Mouse (Mus musculus): ENCODE data around the gene Map4k3.
"Not testable (repeated sequence)": the region's sequence is repeated elsewhere in the genome, so short reads cannot be mapped to it uniquely, and the experiment has no call there.

Map4k3 gene

DNA sequence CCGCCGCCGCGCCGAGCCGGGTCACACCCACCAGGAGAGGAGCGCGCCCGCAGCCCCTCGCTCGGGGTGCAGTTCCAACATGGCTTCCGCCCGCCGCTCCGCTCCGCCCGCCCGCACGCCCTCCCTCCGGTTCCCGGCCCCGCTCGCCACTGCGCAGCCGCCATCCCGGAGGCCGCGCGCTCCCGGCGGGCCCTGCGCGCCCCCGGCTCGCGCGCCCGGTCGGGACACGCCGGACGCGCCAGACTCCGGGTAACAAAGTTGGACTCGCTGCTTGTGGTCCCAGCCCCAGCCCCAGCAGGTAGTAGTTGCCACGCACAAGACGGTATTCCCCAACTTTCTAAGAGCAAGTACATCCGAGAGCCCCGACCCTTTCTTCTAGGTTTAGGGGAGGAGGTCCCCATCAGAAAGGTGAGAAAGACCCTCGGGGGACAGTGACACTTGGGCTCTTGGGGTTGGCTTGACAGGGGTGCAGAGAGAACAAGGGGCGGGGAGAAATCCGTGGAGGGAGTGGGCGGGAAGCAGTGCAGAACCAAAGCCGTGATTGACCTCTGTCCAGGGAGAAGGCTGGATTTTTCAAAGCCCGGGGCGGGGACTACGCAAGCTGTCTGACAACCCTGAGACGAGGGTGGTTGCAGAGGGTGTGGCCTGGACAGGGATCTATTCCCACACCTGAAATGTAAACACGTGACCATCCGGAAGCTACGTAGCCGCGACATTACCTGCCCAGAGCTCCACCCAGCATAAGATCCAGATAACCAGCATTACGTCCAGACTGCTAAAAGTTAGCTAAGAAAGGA is at the start of gene Map4k3:
Gene Map4k3, minus strand, starts transcription at position 424 of the 797 bp plus-strand sequence.
- DNase-seq (ENCODE audit: low spot score in 2 of 2) = peak; percentile 83 to 84

DNA sequence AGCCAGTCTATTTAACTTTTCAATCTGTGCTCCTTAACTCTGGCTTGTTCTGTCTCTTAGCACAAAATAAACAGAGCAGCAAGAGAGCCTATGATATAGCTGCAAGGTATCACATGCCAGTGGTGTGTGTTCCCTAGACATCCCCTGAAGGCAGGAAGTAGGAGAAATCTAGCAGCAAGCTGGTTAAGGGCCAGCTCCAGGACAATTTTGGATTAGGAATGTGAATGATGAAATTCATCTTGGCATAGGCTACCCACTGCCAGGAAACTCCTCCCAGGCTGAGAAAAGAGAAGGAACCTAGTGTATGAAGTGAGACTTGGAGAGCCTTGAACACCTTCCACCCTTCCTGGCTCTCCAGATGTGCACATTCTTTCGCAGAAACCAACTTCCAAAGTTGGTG is 49.3 kb upstream of the Map4k3 start:
- DNase-seq (ENCODE audit: low spot score in 2 of 2) = no peak

DNA sequence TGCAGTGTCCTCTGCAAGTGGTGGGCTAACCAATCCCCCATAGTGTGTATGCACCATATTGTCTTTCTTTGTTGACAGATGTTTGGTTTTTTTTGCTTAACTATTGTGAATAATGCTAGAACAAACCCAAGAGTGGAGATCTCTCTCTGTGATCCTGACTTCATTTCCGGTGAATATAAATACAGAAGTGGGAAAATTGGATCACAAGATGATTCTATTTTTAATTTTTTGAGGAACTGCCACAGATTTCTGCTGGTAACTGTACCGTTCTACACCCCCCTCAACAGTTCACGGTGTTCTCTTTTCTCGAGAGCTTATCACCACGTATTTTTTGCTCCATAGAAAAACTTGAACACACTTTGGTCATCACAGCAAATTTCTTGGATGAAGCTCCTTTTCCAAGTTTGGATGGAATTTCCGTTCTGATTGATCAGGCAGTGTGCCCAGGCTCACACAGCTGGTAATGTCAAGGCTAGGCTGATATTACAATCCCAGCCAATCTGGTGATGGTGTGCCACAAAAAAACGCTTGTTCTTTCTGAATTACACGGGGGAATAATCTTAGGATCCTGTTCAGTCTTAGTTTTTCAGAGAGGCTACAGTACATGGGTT is 47.0 kb upstream of the Map4k3 start:
- DNase-seq (ENCODE audit: low spot score in 2 of 2) = no peak

DNA sequence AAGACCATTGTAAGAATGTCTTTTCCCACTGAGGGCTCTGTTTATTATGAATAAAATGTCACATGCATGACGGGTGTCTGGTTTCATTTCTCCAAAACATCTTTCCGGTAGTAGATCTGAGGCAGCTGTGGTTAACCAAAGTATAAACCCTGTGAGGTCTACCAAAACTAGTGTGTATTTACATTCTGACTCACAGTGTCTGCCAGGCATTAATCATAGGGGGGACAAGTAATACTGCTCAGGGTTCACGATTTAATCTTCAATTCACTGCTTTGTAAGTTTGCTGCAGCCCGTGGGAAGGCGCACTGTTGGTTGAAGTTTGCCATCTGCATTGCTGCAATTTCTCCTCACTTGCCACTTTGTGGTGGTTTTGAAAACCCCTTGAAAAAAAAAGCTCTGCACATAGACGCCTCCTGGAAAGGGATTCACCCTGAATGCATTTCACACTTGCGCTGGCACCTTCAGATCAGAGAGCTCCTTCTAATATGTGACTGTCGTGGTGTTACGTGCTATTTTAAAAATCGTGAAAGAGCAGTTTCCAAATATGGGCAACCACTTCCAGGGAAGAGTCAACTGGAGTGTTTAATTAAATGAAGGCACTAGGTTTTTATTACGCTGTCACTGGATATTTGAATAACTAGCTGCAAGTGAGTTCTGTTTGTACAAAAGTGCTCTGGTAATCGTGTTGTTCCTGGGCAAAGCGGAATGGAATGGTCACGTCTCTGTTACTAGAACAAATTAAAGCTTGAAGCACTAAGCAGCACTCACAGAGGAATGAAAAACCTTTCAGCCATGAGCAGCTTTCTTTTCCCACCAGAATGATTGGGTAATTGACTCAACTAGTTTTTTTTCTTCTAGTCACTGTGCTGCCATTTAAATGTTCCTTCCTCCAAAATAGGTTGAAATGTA is 44.5 kb upstream of the Map4k3 start:
- no peak for DNase-seq (ENCODE audit: low spot score in 2 of 2)

GRCm38 (mm10) chr17:80770065-80770464 is 41.8 kb upstream of the Map4k3 start:
- DNase-seq (ENCODE audit: low spot score in 2 of 2) = no peak

- DNase-seq (ENCODE audit: low spot score in 2 of 2) = no peak
These were observed 36.9 kb upstream of the Map4k3 start for GRCm38 (mm10) chr17:80765204-80765603.

- no peak for DNase-seq (ENCODE audit: low spot score in 2 of 2)
These were observed 34.9 kb upstream of the Map4k3 start for GRCm38 (mm10) chr17:80763065-80763681.

GRCm38 (mm10) chr17:80762391-80763040 is 34.2 kb upstream of the Map4k3 start:
- DNase-seq (ENCODE audit: low spot score in 2 of 2) = no peak

- not testable (repeated sequence) for DNase-seq (ENCODE audit: low spot score in 2 of 2)
These were observed 32.9 kb upstream of the Map4k3 start for GRCm38 (mm10) chr17:80761191-80761590.

DNA sequence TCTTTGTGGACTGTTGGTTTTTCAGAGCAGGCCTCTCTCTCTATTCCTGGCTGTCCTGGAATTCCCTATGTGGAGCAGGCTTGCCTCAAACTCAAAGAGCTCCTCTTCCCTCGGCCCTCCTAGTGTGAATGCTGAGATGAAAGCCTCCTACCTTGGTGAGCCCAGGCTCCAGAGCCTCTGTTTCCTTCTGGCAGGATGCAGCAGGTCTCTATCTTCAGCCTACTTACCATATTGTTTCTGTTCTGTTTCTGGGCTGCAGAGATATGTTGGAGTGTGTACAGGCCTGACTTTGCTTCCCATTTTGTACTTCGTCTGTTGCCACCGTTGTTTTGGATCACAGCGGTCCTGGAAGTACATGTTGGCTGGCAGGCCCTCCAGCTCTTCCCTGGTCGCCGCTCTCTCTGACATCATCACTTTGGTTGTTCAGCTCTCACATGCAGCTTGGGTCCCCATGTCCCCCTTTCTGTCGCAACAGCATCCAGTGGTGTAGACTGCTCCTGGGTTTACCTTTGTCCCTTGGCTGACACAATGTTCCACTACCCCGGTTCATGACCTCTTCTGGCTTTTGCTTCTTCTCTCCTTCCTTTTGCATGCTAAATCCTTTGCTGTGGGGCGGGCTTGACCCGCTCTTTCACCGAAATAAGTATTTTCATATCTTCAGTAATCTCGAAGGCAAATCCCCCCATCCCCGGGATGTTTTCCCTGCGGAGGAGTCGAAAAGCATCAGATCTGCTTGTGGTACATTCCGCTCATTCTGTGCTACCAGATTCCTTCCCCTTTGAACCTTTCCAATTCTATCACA is 32.3 kb upstream of the Map4k3 start:
- no peak for DNase-seq (ENCODE audit: low spot score in 2 of 2)

GRCm38 (mm10) chr17:80756043-80756442 is 27.8 kb upstream of the Map4k3 start:
- DNase-seq (ENCODE audit: low spot score in 2 of 2) = no peak

DNA sequence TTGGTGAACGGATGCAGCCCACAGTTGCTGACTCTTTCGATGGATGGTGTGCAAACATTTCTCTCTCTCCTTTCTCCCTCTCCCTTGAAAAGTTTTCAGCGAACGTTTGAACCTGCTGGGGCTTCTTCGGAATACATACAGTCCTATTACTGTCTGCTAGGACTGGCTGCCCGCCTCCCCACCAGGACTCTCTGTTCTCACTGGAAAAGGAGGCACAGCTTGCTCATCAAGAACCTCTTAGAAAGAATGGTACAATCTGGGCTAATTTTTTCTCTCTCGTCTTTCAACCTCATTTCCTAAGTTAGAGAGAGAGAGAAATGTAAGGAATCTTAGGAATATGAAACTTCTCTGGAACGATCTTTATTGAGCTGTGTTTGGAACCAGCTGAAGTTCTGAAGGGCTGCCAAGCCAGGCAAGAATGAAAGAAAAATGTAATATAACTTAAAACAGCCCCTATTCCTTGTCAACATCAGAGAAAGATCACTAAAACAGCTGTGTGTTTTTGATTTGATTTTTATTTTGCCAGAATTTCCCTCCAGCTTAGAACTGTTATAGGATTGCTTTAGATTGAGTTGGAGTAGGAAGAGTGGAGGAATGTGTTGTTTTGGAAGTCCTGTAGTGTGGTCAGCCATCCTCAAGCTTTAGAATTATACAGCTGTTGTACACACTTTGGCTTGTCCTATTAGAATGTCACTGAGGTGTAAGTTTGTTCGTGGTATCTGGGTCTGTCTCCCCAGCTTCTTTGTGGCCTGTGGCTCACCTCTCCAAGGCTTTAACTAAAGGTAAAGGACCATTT is 27.0 kb upstream of the Map4k3 start:
- DNase-seq (ENCODE audit: low spot score in 2 of 2) = no peak

- DNase-seq (ENCODE audit: low spot score in 2 of 2) = no peak
These were observed 26.3 kb upstream of the Map4k3 start for GRCm38 (mm10) chr17:80754589-80754988.

DNA sequence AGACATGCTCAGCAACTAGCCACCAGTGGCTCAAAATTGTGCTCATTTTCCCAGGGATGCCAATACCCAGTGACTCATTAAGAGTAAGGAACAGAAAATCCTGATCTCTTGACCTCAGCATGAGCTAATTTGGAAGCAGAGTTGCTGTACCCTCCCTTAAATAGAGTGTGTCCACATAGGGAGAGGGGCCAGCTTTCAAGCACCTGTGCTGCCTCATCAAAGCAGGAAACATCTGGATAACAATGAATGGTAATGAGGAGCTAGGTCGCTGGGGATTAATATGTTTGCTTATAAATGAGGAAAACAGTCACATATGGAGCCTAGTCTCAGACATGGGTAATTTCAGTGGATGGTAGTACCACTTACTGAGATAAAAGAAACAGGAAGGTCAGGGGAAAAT is 24.2 kb upstream of the Map4k3 start:
- DNase-seq (ENCODE audit: low spot score in 2 of 2) = no peak

DNA sequence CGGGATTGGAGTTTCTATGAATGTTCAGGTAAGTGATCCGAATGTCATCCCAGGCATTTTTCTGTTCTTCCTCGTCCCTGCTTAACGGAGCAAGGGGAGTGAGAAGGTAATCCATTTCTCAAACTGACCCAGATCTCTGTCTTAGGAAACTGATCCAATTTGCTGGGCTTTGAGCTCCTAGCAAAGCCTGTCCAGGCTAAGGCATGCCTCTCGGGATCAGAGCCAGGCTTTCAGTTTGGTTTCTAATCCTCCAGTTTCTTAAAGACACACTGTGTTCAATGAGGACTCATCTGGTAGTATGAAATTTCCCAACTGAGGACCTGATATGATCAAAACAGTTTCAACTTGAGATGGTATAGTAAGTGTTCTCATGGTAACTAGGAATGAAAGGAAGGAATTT is 11.1 kb upstream of the Map4k3 start:
- no peak for DNase-seq (ENCODE audit: low spot score in 2 of 2)

- no peak for DNase-seq (ENCODE audit: low spot score in 2 of 2)
These were observed 6.4 kb upstream of the Map4k3 start for GRCm38 (mm10) chr17:80734700-80735099.

DNA sequence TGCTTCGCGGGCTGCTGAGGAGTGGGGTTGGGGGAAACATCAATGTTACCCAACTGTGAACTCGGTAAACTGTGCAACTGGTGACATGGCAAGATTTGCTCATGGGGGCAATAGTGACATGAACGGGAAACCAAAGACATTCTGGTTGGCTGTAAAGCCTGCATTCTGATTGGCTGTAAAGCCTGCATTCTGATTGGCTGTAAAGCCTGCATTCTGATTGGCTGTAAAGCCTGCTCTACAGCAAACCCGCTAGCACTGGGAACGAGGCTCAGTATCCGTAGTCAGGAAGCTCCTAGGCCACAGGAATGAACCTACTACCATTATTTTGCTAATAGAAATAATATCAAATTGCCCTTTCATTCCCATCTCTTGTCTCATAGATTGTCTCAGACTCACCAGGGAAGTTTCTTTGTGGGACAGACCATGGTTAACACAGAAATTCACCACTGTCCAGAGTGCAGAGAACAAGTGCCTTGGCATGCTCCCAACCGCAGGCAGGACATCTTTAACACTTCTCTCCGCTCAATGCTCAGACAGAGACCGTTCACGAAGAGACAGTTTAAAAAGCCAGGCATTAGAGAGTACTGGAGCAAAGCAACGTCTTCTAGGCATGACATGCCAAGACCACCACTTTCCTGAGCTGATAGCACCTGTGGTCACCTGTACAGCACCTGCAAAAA is 5.0 kb upstream of the Map4k3 start:
- no peak for DNase-seq (ENCODE audit: low spot score in 2 of 2)

DNA sequence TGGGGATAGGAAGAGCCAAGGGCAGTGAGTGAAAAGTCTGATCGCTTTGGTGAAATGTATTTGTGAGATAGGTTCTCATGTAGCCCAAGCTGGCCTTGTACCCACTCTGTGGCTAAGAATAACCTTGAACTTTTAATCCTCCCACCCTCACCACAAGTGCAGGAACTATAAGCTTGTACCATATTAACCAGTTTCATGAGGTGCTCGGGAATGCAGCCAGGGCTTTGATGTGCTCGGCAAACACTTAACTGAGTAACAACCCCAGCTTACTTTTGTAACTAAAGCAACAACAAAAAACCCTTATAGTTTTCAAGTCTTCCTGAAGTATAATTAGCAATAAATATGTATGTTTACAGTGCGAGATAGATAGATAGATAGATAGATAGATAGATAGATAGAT is 4.0 kb upstream of the Map4k3 start:
- no peak for DNase-seq (ENCODE audit: low spot score in 2 of 2)

DNA sequence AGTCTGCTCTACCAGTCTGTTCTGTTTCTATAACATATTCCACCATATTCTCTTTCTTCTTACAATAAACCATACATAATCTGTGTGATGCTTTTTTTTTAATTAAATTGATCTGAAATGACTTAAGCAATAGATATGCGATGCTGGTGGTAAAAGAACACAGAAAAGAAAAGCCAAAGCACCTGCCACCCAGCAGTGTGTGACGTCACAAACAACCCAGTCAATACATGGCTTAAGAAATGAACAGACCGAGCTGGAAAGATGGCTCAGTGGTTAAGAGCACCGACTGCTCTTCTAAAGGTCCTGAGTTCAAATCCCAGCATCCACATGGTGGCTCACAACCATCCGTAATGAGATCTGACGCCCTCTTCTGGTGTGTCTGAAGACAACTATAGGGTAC is 2.0 kb upstream of the Map4k3 start:
- DNase-seq (ENCODE audit: low spot score in 2 of 2) = not testable (repeated sequence)
